Mouse (Mus musculus): ENCODE measurements around the gene Fam83d.

DNA sequence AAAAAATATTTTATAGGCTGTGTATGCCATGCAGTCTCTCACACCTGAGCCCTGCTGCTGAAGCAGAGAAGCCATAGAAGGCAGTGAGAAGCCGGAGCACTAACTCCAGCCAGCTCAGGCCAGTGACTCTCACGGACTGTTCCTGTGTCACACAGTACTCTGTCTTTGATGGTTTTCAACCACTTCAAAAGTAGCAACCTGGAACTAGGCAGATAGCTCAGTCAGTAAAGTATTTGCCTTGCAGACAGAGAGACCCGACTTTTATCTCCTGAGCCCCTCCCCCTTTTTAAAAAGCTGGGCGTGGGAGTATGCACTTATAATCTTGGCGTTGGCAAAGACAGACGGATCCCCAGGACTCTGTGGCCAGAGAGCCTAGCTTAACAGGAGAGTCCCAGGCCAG, 44.1 kb upstream of the Fam83d start:
- no peak for TF ChIP-seq CTCF (IDR thresholded peaks at IDR 0.05; ENCODE audit: low read depth, low read length)
- TF ChIP-seq POLR2AphosphoS5 (IDR thresholded peaks at IDR 0.05; ENCODE audit: insufficient replicate concordance, low read depth, low read length), result no peak
- no peak for TF ChIP-seq TAL1 (conservative IDR thresholded peaks at IDR 0.05; ENCODE audit: low read depth, low read length)
- TF ChIP-seq GATA2 (IDR thresholded peaks at IDR 0.05; ENCODE audit: borderline replicate concordance, low read depth, low read length), result no peak

Data from G1E (cell line).